Comparison of ENCODE assay signal across 1 mouse cellular context in the genomic region with DNA sequence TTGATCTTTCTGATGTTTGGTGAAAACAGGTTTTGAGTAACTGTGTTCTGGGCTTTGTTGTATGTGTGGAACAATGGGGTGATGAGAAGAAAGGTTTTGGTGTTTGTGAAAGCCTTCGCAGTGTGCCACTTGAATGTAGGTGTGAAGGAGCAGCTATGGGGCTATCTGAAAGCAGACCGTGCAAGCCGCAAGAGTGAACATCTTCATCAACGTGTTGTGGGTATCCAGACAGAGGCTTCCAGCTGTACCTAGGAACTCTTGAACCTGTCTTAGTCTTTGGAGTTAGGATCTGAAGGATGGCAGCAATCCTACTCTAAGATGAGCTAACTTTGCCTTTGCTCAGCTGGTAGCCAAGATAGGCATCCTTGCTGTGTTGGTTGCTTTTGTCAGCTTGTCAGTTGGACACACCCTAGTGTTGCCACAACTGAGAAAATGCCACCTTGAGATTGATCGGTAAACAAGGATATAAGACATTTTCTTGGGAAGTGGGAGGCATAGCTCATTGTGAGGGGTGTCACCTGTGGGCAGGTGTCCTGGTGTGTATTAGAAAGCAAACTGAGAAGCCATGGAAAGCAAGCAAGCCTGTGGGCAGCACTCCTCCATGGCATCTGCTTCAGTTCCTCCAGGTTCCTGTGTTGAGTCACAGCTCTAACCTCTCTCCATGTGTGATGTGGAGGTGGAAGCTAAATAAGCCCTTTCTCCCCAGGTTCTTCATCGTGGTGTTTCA.
TF ChIP-seq lines count a peak whose summit lies in the region.

No protein-coding gene starts in this region.

TF ChIP-seq in MEL, 35 proteins besides CTCF, POLR2A, EP300 and RAD21:
- TF ChIP-seq NELFE (IDR thresholded peaks at IDR 0.05; ENCODE audit: low read depth, low read length) = no peak
- no peak for TF ChIP-seq ZNF384 (IDR thresholded peaks at IDR 0.05; ENCODE audit: low read depth, low read length)
- TF ChIP-seq TCF12 (IDR thresholded peaks at IDR 0.05; ENCODE audit: low read depth, low read length) = no peak
- TF ChIP-seq NRF1 (IDR thresholded peaks at IDR 0.05; ENCODE audit: insufficient read depth, low read depth, low read length, poor library complexity, severe bottlenecking) = no peak
- TF ChIP-seq SMC3 (IDR thresholded peaks at IDR 0.05; ENCODE audit: low read depth, low read length) = no peak
- TF ChIP-seq USF1 (IDR thresholded peaks at IDR 0.05; ENCODE audit: low read depth, low read length) = no peak
- no peak for TF ChIP-seq USF2 (IDR thresholded peaks at IDR 0.05; ENCODE audit: borderline replicate concordance in 1 of 2, insufficient read depth in 1 of 2, low read depth in 1 of 2, low read length in 2 of 2)
- TF ChIP-seq E2F4 (IDR thresholded peaks at IDR 0.05; ENCODE audit: borderline replicate concordance, low read depth, low read length) = no peak
- no peak for TF ChIP-seq GABPA (IDR thresholded peaks at IDR 0.05; ENCODE audit: low read depth, low read length)
- TF ChIP-seq ZKSCAN1 (IDR thresholded peaks at IDR 0.05; ENCODE audit: low read depth, low read length) = no peak
- no peak for TF ChIP-seq ZMIZ1 (IDR thresholded peaks at IDR 0.05; ENCODE audit: low read depth, low read length)
- no peak for TF ChIP-seq TAL1 (IDR thresholded peaks at IDR 0.05; ENCODE audit: low read length)
- no peak for TF ChIP-seq KAT2A (conservative IDR thresholded peaks at IDR 0.05; ENCODE audit: low read depth, low read length)
- TF ChIP-seq MEF2A (IDR thresholded peaks at IDR 0.05; ENCODE audit: extremely low read depth, insufficient replicate concordance, low read depth, low read length, poor library complexity, severe bottlenecking) = no peak
- TF ChIP-seq SIN3A (IDR thresholded peaks at IDR 0.05; ENCODE audit: low read length) = no peak
- no peak for TF ChIP-seq BHLHE40 (IDR thresholded peaks at IDR 0.05; ENCODE audit: borderline replicate concordance, low read depth, low read length)
- no peak for TF ChIP-seq MAX (IDR thresholded peaks at IDR 0.05; ENCODE audit: low read length)
- no peak for TF ChIP-seq POLR2AphosphoS2 (IDR thresholded peaks at IDR 0.05; ENCODE audit: low read length)
- no peak for TF ChIP-seq TBP (IDR thresholded peaks at IDR 0.05; ENCODE audit: low read depth, low read length)
